Mouse (Mus musculus) liver, embryonic 11.5 days (tissue): ENCODE results near the gene Plcb4. TPM values are rescaled to one million over a fixed set of nuclear protein-coding genes. Genes with fewer than 3 reads are reported as not detected.

Experiments
- ATAC-seq: fragments of 200-750 bp; cut with Nextera tagmentation; replicated peaks from 2 replicates; pipeline ENCODE4 v1.8.0; 2017; ENCODE audit warnings: moderate number of reproducible peaks, mild to moderate bottlenecking, moderate TSS enrichment, moderate library complexity; ENCODE audit not compliant: low FRiP score
- DNase-seq: peaks from one replicate; pipeline ENCODE4 v3.0.0-alpha.2; 2017; ENCODE audit warnings: low spot score
- H3K27ac ChIP-seq: fragments of 300-500 bp; sonication (generic); 2 replicates; pipeline ENCODE4 v1.5.1; 2014; ENCODE audit warnings: mild to moderate bottlenecking, low read depth, low read length, control low read depth
- H3K27me3 ChIP-seq: fragments of 300-500 bp; sonication (generic); replicated peaks from 2 replicates; pipeline ENCODE4 v1.6.1; 2014; ENCODE audit warnings: low read length, mixed read lengths; ENCODE audit not compliant: control insufficient read depth, insufficient read depth
- H3K36me3 ChIP-seq: fragments of 300-500 bp; sonication (generic); 2 replicates; pipeline ENCODE4 v1.6.1; 2014; ENCODE audit warnings: mild to moderate bottlenecking, low read length, moderate library complexity, mixed read lengths; ENCODE audit not compliant: control insufficient read depth, insufficient read depth
- H3K4me1 ChIP-seq: fragments of 300-500 bp; sonication (generic); replicated peaks from 2 replicates; pipeline ENCODE4 v1.6.1; 2014; ENCODE audit warnings: low read length, mixed read lengths; ENCODE audit not compliant: control insufficient read depth, insufficient read depth
- H3K4me2 ChIP-seq: fragments of 300-500 bp; sonication (generic); 2 replicates; pipeline ENCODE4 v1.6.1; 2014; ENCODE audit warnings: mild to moderate bottlenecking, control low read depth, moderate library complexity
- H3K4me3 ChIP-seq: fragments of 300-500 bp; sonication (generic); 2 replicates; pipeline ENCODE4 v1.5.1; 2014; ENCODE audit warnings: low read depth, low read length, control low read depth
- H3K9ac ChIP-seq: fragments of 300-500 bp; sonication (generic); 2 replicates; pipeline ENCODE4 v1.6.1; 2014; ENCODE audit warnings: low read depth, low read length, control low read depth
- H3K9me3 ChIP-seq: fragments of 300-500 bp; sonication (generic); 2 replicates; pipeline ENCODE4 v1.6.1; 2016; ENCODE audit warnings: low read length, inconsistent platforms, mixed read lengths; ENCODE audit not compliant: control insufficient read depth
- WGBS: fragments of 180-500 bp; shearing (Covaris S2); extraction: QIAGEN DNeasy Blood & Tissue Kit; methylation state at CpG from one replicate; pipeline ENCODE4 v1.1.7; 2014; 5-methylcytosine and 5-hydroxymethylcytosine counted together
- polyA plus RNA-seq: library from polyadenylated mRNA; unstranded; fragments of >200 nt; fragmentation: Nextera tagmentation; extraction: Ambion mirVana; gene quantifications from 2 replicates; pipeline ENCODE4 v1.2.1, GENCODE M21; 2014

The Plcb4 gene
- polyA plus RNA-seq, 1 experiment from 2014 or later = 10.3 TPM

DNA sequence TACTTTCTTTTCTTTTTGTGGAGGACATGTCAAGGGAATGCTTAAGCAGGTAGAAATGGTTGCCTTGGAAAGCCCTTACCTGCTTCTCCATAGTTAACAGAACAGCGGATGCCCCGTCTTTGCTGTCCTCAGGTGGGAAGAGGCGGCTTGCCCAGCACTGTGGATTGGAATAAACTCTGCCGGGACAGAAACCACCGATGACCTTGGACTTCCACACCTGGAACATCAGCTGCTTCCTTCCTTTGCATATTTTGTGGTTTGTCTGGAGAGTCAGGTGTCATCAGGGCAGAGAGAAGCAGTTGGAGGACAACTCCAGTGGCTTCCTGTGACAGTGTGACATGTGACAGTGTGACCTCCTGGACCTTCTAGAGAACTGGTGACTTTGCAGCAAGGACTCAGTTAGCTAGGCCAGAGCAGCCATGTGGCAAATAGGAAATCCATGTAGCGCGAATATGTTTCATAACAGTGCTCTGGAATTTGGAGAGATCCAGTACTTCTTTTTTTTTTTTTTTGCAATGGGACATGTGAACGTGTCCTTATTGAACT lies 154.0 kb downstream of the Plcb4 start:
- DNase-seq = no peak
- no peak overlapping the region for H3K27ac ChIP-seq

DNA sequence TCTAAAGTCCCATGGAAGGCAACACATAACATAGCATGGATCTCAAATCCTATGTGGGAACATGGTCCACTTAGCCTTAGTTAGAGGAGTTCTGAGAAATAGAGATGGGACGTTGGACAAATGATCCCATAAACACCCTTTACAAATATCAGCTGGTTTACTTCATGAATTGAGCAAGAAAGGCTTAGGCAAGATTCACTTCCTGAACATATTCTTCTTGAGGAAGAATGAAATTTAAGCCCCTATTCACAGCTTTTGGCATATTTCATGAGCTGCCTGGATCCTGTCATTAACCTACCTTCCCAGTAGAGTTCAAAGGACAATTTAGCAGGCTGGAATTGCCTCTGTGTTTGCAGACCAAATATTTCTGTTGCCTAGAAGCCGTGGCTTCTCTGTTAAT lies 161.9 kb downstream of the Plcb4 start:
- no peak for DNase-seq
- WGBS = 68% methylated on average over 2 of the region's 2 CpGs
- no peak for ATAC-seq
- H3K4me1 ChIP-seq = no peaks in the 10 kb centered on the region
- no peak overlapping the region for H3K9ac ChIP-seq
- no peaks in the 10 kb centered on the region for H3K36me3 ChIP-seq
- no peak overlapping the region for H3K27ac ChIP-seq
- H3K4me2 ChIP-seq = no peak overlapping the region
- no peaks in the 10 kb centered on the region for H3K27me3 ChIP-seq
- H3K4me3 ChIP-seq = no peak overlapping the region
- no peaks in the 10 kb centered on the region for H3K9me3 ChIP-seq

More for the DNA sequence above, 154.0 kb downstream of the Plcb4 start:
- no peak for ATAC-seq
- Histone ChIP-seq H3K4me2 (no peak overlapping the region), H3K9me3 (no peaks in the 10 kb centered on the region), H3K27me3 (no peaks in the 10 kb centered on the region), H3K36me3 (no peaks in the 10 kb centered on the region), H3K4me1 (no peaks in the 10 kb centered on the region), H3K4me3 (no peak overlapping the region), H3K9ac (no peak overlapping the region)
- 83% methylated on average over 8 of the region's 8 CpGs for WGBS

DNA sequence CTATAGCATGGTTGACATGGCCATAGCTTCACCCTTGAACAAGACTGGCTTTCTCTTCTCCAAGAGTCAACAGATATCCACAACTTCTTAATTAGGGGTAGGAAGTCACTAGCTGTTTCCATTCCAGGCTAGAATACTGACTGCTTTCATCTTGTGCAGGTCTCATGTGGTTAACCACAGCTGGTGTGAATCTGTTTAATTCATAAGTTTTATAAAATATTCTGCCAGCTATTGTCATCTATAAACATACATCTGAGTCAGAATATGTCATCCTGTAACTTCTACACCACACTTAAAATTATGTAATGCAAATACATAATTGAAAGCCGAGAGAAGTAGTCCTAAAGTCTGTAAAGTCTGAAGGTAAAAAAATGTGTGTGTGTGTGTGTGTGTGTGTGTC lies 164.9 kb downstream of the Plcb4 start:
- H3K27ac ChIP-seq = no peak overlapping the region
- H3K36me3 ChIP-seq = no peaks in the 10 kb centered on the region
- no peak overlapping the region for H3K4me3 ChIP-seq
- DNase-seq = no peak
- no peak overlapping the region for H3K4me2 ChIP-seq
- H3K27me3 ChIP-seq = no peaks in the 10 kb centered on the region
- ATAC-seq = no peak
- H3K9ac ChIP-seq = no peak overlapping the region
- H3K9me3 ChIP-seq = no peaks in the 10 kb centered on the region
- no peaks in the 10 kb centered on the region for H3K4me1 ChIP-seq
- WGBS = 90% methylated on average over 1 of the region's 1 CpGs

DNA sequence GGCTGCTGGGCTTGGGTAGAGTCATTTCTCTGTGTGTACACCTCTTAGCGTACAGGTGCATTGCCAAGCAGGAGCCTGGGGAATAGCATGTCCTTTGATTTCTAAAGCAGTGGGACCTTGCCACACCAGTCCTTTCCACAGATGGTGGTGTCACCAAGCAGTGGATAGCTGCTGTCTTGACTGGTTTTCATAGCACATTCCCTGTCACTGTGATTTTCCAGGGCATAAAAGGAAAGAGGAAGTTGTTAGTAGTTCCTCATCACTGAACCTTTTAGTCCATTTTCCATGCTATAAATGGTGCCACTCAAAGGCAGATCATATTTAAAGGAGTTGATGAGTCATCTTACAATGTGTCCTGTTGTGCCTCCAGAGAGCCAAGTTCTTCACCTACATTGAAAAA lies 165.9 kb downstream of the Plcb4 start:
- no peak overlapping the region for H3K27ac ChIP-seq
- 88% methylated on average over 1 of the region's 1 CpGs for WGBS
- no peak overlapping the region for H3K4me3 ChIP-seq
- H3K4me2 ChIP-seq = no peak overlapping the region
- H3K9ac ChIP-seq = no peak overlapping the region
- no peaks in the 10 kb centered on the region for H3K36me3 ChIP-seq
- no peaks in the 10 kb centered on the region for H3K9me3 ChIP-seq
- DNase-seq = no peak
- H3K4me1 ChIP-seq = no peaks in the 10 kb centered on the region
- no peaks in the 10 kb centered on the region for H3K27me3 ChIP-seq
- ATAC-seq = no peak

DNA sequence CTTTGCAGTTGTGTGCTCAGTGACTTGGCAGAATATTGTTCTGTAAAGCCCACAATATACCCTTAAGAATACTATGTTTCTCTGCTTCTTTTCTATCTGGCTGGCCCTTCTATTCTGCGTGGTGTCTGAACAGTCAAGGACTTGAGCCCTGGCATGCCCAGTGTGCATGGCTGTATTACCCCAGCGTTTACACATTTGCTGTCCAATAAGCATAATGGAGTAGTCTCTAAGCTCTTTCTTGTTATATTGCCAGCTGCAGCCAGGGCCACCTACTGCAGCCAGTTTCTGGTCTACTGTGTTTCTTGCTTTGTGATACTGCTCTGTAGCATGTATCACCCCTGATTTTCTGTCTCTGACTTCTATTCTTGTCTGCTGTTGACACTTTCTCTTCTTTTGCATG lies 166.8 kb downstream of the Plcb4 start:
- ATAC-seq = no peak

DNA sequence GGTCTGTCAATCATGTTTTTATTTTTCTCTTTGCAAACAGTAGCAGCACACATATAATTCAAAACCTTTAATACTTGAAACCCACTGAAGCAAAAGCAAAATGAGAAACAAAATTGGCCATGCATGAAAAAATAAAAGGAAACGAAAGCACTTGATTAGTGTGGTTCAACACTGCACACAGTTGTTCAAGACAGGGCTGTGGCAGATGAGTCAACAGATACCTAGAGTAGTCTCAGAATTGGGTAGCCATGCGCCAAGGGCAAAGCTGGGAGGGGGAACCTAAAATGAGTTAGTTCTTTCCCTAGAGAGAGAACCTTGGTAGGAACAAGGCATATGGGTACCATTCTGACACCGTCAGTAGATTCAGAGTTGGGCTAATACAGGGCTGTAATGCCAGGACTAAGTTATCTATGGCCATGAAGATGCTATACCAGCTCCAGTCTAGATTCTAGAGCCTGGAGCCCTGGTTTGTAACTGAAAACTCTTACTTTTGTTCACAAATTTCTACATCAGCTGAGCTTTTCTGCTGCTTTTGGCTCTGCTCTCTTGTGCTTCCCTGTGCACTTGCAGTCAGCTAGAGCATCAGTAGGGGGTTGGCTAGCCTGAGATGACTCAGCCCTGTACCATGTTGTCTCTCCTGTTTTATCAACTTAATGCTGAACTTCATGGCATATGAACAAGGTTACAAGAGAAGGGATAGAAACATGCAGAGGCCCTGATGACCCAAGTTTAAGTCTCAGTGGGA lies 168.0 kb downstream of the Plcb4 start:
- ATAC-seq (no peak), DNase-seq (no peak)
- no peaks in the 10 kb centered on the region for H3K27me3 ChIP-seq
- no peak overlapping the region for H3K4me2 ChIP-seq
- H3K4me3 ChIP-seq = no peak overlapping the region
- H3K9ac ChIP-seq = no peak overlapping the region
- no peaks in the 10 kb centered on the region for H3K4me1 ChIP-seq
- H3K36me3 ChIP-seq = no peaks in the 10 kb centered on the region
- no peaks in the 10 kb centered on the region for H3K9me3 ChIP-seq
- H3K27ac ChIP-seq = no peak overlapping the region
- WGBS = 86% methylated on average over 3 of the region's 3 CpGs

More for the DNA sequence above, 166.8 kb downstream of the Plcb4 start:
- WGBS = 82% methylated on average over 2 of the region's 2 CpGs
- Histone ChIP-seq H3K4me2 (no peak overlapping the region), H3K27me3 (no peaks in the 10 kb centered on the region), H3K9ac (no peak overlapping the region), H3K4me3 (no peak overlapping the region), H3K4me1 (no peaks in the 10 kb centered on the region), H3K36me3 (no peaks in the 10 kb centered on the region), H3K9me3 (no peaks in the 10 kb centered on the region), H3K27ac (no peak overlapping the region)
- DNase-seq = no peak

DNA sequence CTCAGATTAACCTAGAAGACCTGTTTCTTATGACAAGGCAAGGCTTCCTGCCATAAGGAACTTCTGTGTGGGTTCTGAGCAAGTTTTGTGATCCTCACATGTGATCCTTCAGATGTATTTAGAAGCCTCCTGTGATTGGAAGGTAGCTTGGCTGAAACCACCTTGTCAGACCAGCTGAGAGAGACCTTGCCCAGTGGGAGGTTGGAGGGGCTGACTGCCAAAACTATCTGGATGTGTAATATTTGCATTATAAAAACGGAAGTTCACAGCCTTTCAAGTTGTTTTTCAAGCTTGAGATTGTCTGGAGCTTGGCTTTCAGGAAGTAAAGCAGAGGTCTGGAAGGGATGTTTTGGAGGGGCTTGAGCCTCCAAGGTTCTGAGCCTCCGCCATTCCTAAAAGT lies 169.6 kb downstream of the Plcb4 start:
- H3K4me2 ChIP-seq = no peak overlapping the region
- no peaks in the 10 kb centered on the region for H3K9me3 ChIP-seq
- no peak overlapping the region for H3K27ac ChIP-seq
- 66% methylated on average over 2 of the region's 2 CpGs for WGBS
- no peaks in the 10 kb centered on the region for H3K4me1 ChIP-seq
- ATAC-seq = no peak
- no peak overlapping the region for H3K4me3 ChIP-seq
- no peak for DNase-seq
- no peak overlapping the region for H3K9ac ChIP-seq
- H3K36me3 ChIP-seq = no peaks in the 10 kb centered on the region
- no peaks in the 10 kb centered on the region for H3K27me3 ChIP-seq

DNA sequence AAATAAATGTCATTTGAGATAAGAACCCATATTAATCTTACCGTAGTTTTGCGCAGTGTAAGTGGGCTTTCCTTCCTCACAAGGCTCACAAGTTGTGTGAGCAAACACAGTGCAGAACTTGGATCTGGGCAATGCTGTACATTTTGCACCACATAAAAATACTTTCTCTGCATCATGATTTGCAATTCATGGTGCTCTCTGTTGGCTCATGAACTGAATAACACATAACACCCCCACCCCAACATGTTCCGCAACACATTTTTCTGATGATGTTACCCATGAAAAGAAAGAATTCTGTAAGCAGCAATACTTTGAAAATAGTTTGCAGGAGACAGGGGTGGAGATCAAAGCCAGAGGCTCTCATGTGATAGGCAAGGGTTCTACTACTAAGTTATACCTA lies 174.9 kb downstream of the Plcb4 start:
- no peak overlapping the region for H3K4me2 ChIP-seq
- H3K9me3 ChIP-seq = no peaks in the 10 kb centered on the region
- H3K9ac ChIP-seq = no peak overlapping the region
- H3K27ac ChIP-seq = no peak overlapping the region
- H3K36me3 ChIP-seq = no peaks in the 10 kb centered on the region
- no peaks in the 10 kb centered on the region for H3K27me3 ChIP-seq
- no peak overlapping the region for H3K4me3 ChIP-seq
- DNase-seq = no peak
- H3K4me1 ChIP-seq = no peaks in the 10 kb centered on the region
- no peak for ATAC-seq
- 90% methylated on average over 3 of the region's 3 CpGs for WGBS

DNA sequence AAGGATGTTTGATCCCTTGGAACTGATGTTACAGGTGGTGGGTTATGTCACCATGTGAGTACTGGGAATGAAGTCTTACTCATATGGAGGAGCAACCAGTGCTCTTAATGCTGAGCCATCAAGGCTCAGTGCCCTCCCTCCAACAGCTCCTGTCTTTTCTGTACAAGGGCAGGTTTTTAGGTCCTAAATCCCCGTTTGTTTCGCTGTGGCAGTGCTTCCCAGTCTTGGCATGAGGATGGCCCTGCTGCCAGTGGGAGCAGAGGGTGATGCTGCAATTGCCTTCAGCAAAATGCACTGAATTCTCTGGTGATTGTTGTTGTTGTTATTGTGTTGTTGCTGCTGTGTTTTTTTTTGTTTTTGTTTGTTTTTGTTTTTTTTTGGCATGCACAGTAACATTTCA lies 175.6 kb downstream of the Plcb4 start:
- H3K4me1 ChIP-seq = no peaks in the 10 kb centered on the region
- no peak overlapping the region for H3K4me2 ChIP-seq
- H3K9me3 ChIP-seq = no peaks in the 10 kb centered on the region
- no peaks in the 10 kb centered on the region for H3K27me3 ChIP-seq
- DNase-seq (no peak), ATAC-seq (no peak)
- 91% methylated on average over 2 of the region's 2 CpGs for WGBS
- H3K4me3 ChIP-seq = no peak overlapping the region
- H3K9ac ChIP-seq = no peak overlapping the region
- no peak overlapping the region for H3K27ac ChIP-seq
- H3K36me3 ChIP-seq = no peaks in the 10 kb centered on the region
